Mouse (Mus musculus): Measurements from ENCODE around the gene Ttc13. TPM values are rescaled to one million over a fixed set of nuclear protein-coding genes. Genes with fewer than 3 reads are reported as not detected.

Gene Ttc13
- polyA plus RNA-seq, 1 experiment from 2014 or later, result 57.7 TPM

DNA sequence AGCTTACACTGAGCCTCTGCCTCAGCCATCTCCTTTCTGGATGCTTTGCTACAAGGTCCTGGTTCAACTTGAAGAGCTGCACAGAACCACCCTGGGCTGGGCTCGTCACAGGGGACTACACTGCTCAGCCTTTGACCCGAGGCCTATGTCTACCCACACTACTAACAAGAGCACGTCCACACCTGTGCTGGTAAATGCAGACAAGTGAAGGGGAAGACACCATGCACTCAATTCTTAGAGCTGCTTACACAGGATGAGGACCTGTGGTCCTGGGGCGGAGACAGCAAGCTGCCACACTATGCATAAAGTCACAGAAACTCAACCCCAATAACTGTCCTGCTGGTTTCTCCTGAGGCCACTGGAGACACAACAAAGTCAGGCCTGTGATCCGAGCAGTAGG is 21.5 kb downstream of the Ttc13 start:
- no peak for DNase-seq (ENCODE audit: low spot score)
- H3K9me3 ChIP-seq (ENCODE audit: control insufficient read depth, low read length), result no peaks in the 10 kb centered on the region
- 88% methylated on average over 5 of the region's 5 CpGs for WGBS
- no peaks in the 10 kb centered on the region for H3K27me3 ChIP-seq (ENCODE audit: control insufficient read depth, insufficient read depth, low read length)
- H3K4me3 ChIP-seq (ENCODE audit: low read depth, low read length), result no peak overlapping the region
- H3K4me2 ChIP-seq (ENCODE audit: low read depth), result no peak overlapping the region
- H3K27ac ChIP-seq (ENCODE audit: low read depth, low read length), result no peak overlapping the region
- ATAC-seq (ENCODE audit: insufficient read depth, low FRiP score, low TSS enrichment), result no peak
- no peak overlapping the region for H3K9ac ChIP-seq (ENCODE audit: low read length)
- peaks cover 2% of the 10 kb centered on the region; the same call in 1 of the 2 replicates for H3K36me3 ChIP-seq (ENCODE audit: control insufficient read depth, insufficient read depth, low read length)
- no peaks in the 10 kb centered on the region for H3K4me1 ChIP-seq (ENCODE audit: control insufficient read depth, insufficient read depth, low read length)

DNA sequence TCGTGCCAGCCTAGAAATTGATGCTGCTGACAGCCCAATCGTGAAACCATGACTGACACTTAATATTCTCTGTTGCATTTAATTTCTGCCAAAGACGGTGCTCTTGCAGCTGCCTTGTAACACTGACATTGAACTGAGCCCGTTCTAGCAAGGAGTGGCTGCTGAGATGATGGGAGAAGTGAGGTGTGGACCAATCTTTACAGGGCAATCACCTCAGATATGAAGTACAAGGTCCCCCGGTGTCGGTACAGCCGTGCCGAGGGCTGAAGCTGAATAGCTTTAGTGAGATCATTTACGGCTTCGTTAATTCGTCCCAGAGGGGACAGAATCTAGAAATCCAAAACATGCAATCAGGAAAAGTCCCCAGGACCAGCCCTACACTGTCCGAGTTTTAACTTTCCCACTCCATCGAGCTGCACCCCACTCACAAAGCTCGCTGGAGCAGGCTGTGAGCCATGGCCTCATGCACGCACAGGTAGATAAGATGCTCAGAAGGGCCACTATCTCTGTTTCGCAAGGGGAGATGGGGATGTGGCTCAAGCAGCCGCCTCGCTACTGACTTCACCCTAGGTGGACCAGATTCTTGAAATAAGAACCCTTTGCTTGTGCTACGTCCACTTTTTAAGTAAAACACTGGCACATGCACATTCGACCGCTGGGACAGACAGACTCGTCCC is 26.2 kb downstream of the Ttc13 start:
- 95% methylated on average over 22 of the region's 22 CpGs for WGBS
- no peak overlapping the region for H3K4me3 ChIP-seq (ENCODE audit: low read depth, low read length)

DNA sequence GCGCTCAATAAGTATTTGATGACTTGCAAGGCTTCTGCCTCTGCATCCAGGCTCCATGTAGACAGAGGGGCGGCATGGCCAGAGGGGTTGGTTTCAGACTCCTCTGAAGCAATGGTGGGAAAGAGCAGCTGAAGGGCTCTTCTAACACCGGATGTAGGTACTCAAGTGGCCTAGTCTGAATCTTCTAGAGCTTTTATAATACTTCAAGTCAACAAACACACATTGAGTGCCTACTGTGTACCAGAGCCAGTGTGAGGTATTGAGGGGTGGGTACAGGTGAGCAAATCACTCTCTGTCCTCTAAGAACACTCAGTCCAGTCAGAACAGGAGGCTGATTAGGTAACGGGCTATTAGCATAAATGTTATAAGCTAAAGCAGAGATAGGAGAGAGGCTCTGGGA is 30.1 kb downstream of the Ttc13 start:
- ATAC-seq (ENCODE audit: insufficient read depth, low FRiP score, low TSS enrichment), result no peak
- H3K36me3 ChIP-seq (ENCODE audit: control insufficient read depth, insufficient read depth, low read length), result no peaks in the 10 kb centered on the region; the same call in 1 of the 2 replicates
- no peak overlapping the region for H3K4me3 ChIP-seq (ENCODE audit: low read depth, low read length)
- no peaks in the 10 kb centered on the region for H3K9me3 ChIP-seq (ENCODE audit: control insufficient read depth, low read length)
- WGBS, result 94% methylated on average over 4 of the region's 4 CpGs
- no peak overlapping the region for H3K27ac ChIP-seq (ENCODE audit: low read depth, low read length)
- H3K4me1 ChIP-seq (ENCODE audit: control insufficient read depth, insufficient read depth, low read length), result no peaks in the 10 kb centered on the region
- H3K9ac ChIP-seq (ENCODE audit: low read length), result no peak overlapping the region
- no peak for DNase-seq (ENCODE audit: low spot score)
- no peaks in the 10 kb centered on the region for H3K27me3 ChIP-seq (ENCODE audit: control insufficient read depth, insufficient read depth, low read length)
- H3K4me2 ChIP-seq (ENCODE audit: low read depth), result no peak overlapping the region

More for the DNA sequence above, 26.2 kb downstream of the Ttc13 start:
- Histone ChIP-seq H3K27me3 (ENCODE audit: control insufficient read depth, insufficient read depth, low read length) (no peaks in the 10 kb centered on the region), H3K4me1 (ENCODE audit: control insufficient read depth, insufficient read depth, low read length) (no peaks in the 10 kb centered on the region), H3K27ac (ENCODE audit: low read depth, low read length) (no peak overlapping the region), H3K36me3 (ENCODE audit: control insufficient read depth, insufficient read depth, low read length) (no peaks in the 10 kb centered on the region; the same call in 1 of the 2 replicates), H3K9me3 (ENCODE audit: control insufficient read depth, low read length) (no peaks in the 10 kb centered on the region), H3K9ac (ENCODE audit: low read length) (no peak overlapping the region), H3K4me2 (ENCODE audit: low read depth) (no peak overlapping the region)
- DNase-seq (ENCODE audit: low spot score) (no peak), ATAC-seq (ENCODE audit: insufficient read depth, low FRiP score, low TSS enrichment) (no peak)

DNA sequence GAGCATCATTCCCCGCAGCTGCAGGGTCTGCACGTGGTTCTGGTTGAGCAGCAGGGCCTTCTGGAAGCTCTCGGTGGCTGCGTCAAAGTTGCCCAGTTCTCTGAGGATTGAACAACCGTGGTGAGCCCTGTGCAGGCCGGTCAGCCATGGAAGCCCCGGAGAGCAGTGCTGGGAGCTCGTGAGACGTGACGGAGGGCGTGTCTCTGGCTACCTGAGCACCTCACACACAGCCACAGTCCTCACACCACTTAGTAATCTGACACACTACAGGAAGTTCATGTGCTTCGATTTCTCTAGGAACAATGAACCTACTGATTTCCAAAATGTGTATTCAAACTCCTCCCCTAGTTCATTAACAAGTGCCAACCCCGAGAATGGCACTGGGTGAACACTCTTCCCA is 32.9 kb downstream of the Ttc13 start:
- no peak for DNase-seq (ENCODE audit: low spot score)

DNA sequence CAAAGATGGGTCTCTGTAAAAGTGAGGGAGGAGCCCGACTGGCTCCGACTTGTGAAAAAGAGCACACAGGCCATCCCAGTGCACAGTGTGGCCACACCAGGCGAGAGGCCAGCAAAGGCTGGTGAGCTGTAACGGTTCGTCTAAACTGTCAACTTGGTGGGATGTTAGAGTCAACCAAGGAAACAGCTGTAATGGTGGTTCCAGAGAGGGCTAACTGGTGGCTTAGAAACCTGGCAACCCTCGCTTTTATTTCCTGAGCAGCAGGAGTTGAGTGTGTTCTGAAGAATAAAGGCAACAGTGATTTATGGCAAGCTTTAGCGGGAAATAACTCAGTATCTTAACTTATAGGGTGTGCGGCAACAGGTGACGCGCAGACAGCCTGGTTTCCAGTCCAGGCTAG is 39.6 kb downstream of the Ttc13 start:
- peaks cover 9% of the 10 kb centered on the region for H3K36me3 ChIP-seq (ENCODE audit: control insufficient read depth, insufficient read depth, low read length)
- H3K4me3 ChIP-seq (ENCODE audit: low read depth, low read length), result no peak overlapping the region
- no peak overlapping the region for H3K9ac ChIP-seq (ENCODE audit: low read length)
- H3K4me2 ChIP-seq (ENCODE audit: low read depth), result no peak overlapping the region
- WGBS, result 90% methylated on average over 10 of the region's 10 CpGs
- H3K27me3 ChIP-seq (ENCODE audit: control insufficient read depth, insufficient read depth, low read length), result no peaks in the 10 kb centered on the region
- DNase-seq (ENCODE audit: low spot score) (no peak), ATAC-seq (ENCODE audit: insufficient read depth, low FRiP score, low TSS enrichment) (no peak)
- H3K27ac ChIP-seq (ENCODE audit: low read depth, low read length), result no peak overlapping the region
- no peaks in the 10 kb centered on the region for H3K4me1 ChIP-seq (ENCODE audit: control insufficient read depth, insufficient read depth, low read length)
- H3K9me3 ChIP-seq (ENCODE audit: control insufficient read depth, low read length), result no peaks in the 10 kb centered on the region

More for the DNA sequence above, 32.9 kb downstream of the Ttc13 start:
- Histone ChIP-seq H3K9ac (ENCODE audit: low read length) (no peak overlapping the region), H3K27me3 (ENCODE audit: control insufficient read depth, insufficient read depth, low read length) (no peaks in the 10 kb centered on the region), H3K27ac (ENCODE audit: low read depth, low read length) (no peak overlapping the region), H3K36me3 (ENCODE audit: control insufficient read depth, insufficient read depth, low read length) (no peaks in the 10 kb centered on the region; the same call in 1 of the 2 replicates), H3K4me2 (ENCODE audit: low read depth) (no peak overlapping the region), H3K4me1 (ENCODE audit: control insufficient read depth, insufficient read depth, low read length) (no peaks in the 10 kb centered on the region), H3K9me3 (ENCODE audit: control insufficient read depth, low read length) (no peaks in the 10 kb centered on the region), H3K4me3 (ENCODE audit: low read depth, low read length) (no peak overlapping the region)
- no peak for ATAC-seq (ENCODE audit: insufficient read depth, low FRiP score, low TSS enrichment)
- 94% methylated on average over 13 of the region's 13 CpGs for WGBS

DNA sequence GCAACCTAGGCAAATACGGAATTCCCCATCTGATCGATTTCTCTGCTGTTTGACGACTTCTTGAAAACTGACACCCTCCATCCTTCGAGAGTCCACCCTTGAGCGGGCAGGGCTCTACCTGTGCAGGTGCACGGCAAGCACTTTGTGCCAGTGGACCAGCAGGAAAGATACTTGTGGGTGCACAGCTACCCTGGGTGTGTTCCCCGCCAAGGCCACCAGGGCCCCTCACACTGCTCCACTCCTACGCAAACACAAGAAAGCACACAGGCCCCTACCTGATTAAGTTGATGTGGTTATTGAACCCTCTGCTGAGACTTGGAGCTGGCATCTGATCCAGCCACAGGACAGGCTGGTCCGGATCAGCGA is 40.0 kb downstream of the Ttc13 start:
- Histone ChIP-seq H3K36me3 (ENCODE audit: control insufficient read depth, insufficient read depth, low read length) (peaks cover 9% of the 10 kb centered on the region), H3K27ac (ENCODE audit: low read depth, low read length) (no peak overlapping the region), H3K4me1 (ENCODE audit: control insufficient read depth, insufficient read depth, low read length) (no peaks in the 10 kb centered on the region), H3K9me3 (ENCODE audit: control insufficient read depth, low read length) (no peaks in the 10 kb centered on the region), H3K4me3 (ENCODE audit: low read depth, low read length) (no peak overlapping the region), H3K9ac (ENCODE audit: low read length) (no peak overlapping the region), H3K4me2 (ENCODE audit: low read depth) (no peak overlapping the region), H3K27me3 (ENCODE audit: control insufficient read depth, insufficient read depth, low read length) (no peaks in the 10 kb centered on the region)
- 82% methylated on average over 10 of the region's 10 CpGs for WGBS
- ATAC-seq (ENCODE audit: insufficient read depth, low FRiP score, low TSS enrichment), result no peak
- DNase-seq (ENCODE audit: low spot score), result no peak

DNA sequence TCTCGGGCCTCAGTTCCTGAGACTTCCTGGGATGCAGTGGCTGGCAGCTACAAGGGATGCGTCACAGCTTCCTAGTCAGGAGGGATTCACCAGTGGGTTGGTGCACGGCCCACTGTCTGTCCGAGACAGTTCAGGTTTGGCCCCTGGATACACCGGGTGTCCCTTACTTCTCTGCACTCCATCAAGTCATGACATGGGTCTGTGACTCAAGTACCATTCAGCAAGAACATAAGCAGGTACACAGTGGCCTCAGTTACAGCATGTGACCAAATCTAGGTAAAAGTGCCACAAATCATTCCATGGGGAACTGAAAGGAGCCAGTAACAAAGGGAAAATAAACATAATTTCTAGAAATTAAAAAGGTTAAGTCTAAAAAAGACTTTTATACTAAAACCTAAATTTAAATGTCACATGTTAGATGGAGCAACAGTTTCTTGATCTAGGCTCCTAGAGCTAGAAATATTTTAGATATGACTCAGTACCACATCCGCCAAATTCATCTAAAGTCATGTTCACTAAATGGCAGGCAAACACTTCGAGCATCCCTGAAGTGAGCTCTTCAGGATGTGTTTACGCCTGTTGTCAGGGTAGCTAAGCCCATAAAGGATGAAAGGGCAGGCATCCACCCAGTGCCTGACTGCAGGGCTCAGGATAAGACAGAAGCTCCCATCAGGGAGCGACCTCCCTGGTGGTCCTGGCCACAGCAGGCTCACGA is 40.5 kb downstream of the Ttc13 start:
- no peaks in the 10 kb centered on the region for H3K9me3 ChIP-seq (ENCODE audit: control insufficient read depth, low read length)
- H3K27me3 ChIP-seq (ENCODE audit: control insufficient read depth, insufficient read depth, low read length), result no peaks in the 10 kb centered on the region
- DNase-seq (ENCODE audit: low spot score), result no peak
- WGBS, result 89% methylated on average over 10 of the region's 10 CpGs
- no peak for ATAC-seq (ENCODE audit: insufficient read depth, low FRiP score, low TSS enrichment)
- no peak overlapping the region for H3K9ac ChIP-seq (ENCODE audit: low read length)
- H3K4me2 ChIP-seq (ENCODE audit: low read depth), result no peak overlapping the region
- no peaks in the 10 kb centered on the region for H3K4me1 ChIP-seq (ENCODE audit: control insufficient read depth, insufficient read depth, low read length)
- no peak overlapping the region for H3K4me3 ChIP-seq (ENCODE audit: low read depth, low read length)
- no peak overlapping the region for H3K27ac ChIP-seq (ENCODE audit: low read depth, low read length)
- H3K36me3 ChIP-seq (ENCODE audit: control insufficient read depth, insufficient read depth, low read length), result peaks cover 9% of the 10 kb centered on the region

DNA sequence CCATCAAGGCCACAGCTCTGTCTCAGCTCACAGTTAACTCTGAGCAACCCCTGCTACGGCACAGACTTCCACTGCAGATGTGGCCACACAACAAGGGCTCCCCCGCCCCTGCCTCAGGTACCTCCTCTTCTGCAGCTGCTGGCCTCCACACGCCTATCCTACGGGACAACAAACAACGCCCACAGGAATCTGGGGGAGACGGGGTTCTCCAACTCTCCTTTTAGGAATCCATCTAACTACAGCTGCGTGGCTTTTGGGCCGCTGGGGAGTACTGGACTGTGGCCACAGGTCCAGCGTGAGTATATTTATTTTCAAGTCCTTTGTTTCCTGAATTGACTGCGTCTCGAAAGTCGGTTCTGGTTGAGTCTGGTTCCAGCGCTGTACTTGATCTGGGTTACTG is 43.5 kb downstream of the Ttc13 start:
- WGBS, result 94% methylated on average over 13 of the region's 13 CpGs
- Histone ChIP-seq H3K4me2 (ENCODE audit: low read depth) (no peak overlapping the region), H3K4me3 (ENCODE audit: low read depth, low read length) (no peak overlapping the region), H3K4me1 (ENCODE audit: control insufficient read depth, insufficient read depth, low read length) (no peaks in the 10 kb centered on the region), H3K36me3 (ENCODE audit: control insufficient read depth, insufficient read depth, low read length) (peaks cover 7% of the 10 kb centered on the region), H3K27me3 (ENCODE audit: control insufficient read depth, insufficient read depth, low read length) (no peaks in the 10 kb centered on the region), H3K9ac (ENCODE audit: low read length) (no peak overlapping the region), H3K27ac (ENCODE audit: low read depth, low read length) (no peak overlapping the region), H3K9me3 (ENCODE audit: control insufficient read depth, low read length) (no peaks in the 10 kb centered on the region)
- no peak for ATAC-seq (ENCODE audit: insufficient read depth, low FRiP score, low TSS enrichment)
- DNase-seq (ENCODE audit: low spot score), result no peak

DNA sequence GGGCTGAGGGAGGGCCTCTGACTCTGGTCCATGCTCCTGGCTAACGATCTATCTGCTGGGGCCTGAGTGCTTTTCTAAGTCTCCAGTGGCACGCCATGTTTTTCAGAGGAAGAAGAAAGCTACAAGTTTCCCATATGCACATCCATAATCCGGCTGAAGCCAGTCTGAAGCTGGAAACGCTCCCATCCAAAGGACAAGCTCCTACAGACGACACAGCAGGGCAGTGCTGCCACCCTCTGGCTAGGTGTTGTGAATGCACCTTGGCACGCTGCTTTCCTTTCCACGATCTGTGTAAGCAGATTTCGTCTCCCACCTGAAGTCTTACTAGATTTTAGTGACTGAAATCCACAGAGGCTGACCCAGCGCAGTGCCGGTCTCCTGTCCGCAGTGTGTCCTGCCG is 44.3 kb downstream of the Ttc13 start:
- Histone ChIP-seq H3K4me1 (ENCODE audit: control insufficient read depth, insufficient read depth, low read length) (no peaks in the 10 kb centered on the region), H3K9me3 (ENCODE audit: control insufficient read depth, low read length) (no peaks in the 10 kb centered on the region), H3K36me3 (ENCODE audit: control insufficient read depth, insufficient read depth, low read length) (peaks cover 5% of the 10 kb centered on the region; the same call in 1 of the 2 replicates), H3K27me3 (ENCODE audit: control insufficient read depth, insufficient read depth, low read length) (no peaks in the 10 kb centered on the region), H3K4me3 (ENCODE audit: low read depth, low read length) (no peak overlapping the region), H3K9ac (ENCODE audit: low read length) (no peak overlapping the region), H3K27ac (ENCODE audit: low read depth, low read length) (no peak overlapping the region), H3K4me2 (ENCODE audit: low read depth) (no peak overlapping the region)
- WGBS, result 61% methylated on average over 12 of the region's 12 CpGs
- DNase-seq (ENCODE audit: low spot score) (peak; percentile 80), ATAC-seq (ENCODE audit: insufficient read depth, low FRiP score, low TSS enrichment) (no peak)
